Mouse (Mus musculus) forebrain, embryonic 10.5 days (tissue): ENCODE data around the gene Exd1. TPM values are rescaled to one million over a fixed set of nuclear protein-coding genes. Genes with fewer than 3 reads are reported as not detected.

Experiments
- DNase-seq: peaks from one replicate; pipeline ENCODE4 v3.0.0-alpha.2; 2017; ENCODE audit warnings: low spot score; ENCODE audit errors: extremely low spot score
- H3K27ac ChIP-seq: fragments of 300-500 bp; sonication (generic); 2 replicates; pipeline ENCODE4 v1.5.1; 2016; ENCODE audit warnings: mild to moderate bottlenecking
- H3K27me3 ChIP-seq: fragments of 300-500 bp; sonication (generic); 2 replicates; pipeline ENCODE4 v1.6.1; 2016; ENCODE audit warnings: mild to moderate bottlenecking; ENCODE audit not compliant: poor library complexity, severe bottlenecking
- H3K36me3 ChIP-seq: fragments of 300-500 bp; sonication (generic); replicated peaks from 2 replicates; pipeline ENCODE4 v1.6.1; 2016; ENCODE audit warnings: mild to moderate bottlenecking, moderate library complexity
- H3K4me1 ChIP-seq: fragments of 300-500 bp; sonication (generic); 2 replicates; pipeline ENCODE4 v1.6.1; 2016
- H3K4me3 ChIP-seq: fragments of 300-500 bp; sonication (generic); 2 replicates; pipeline ENCODE4 v1.5.1; 2016; ENCODE audit warnings: mild to moderate bottlenecking, moderate library complexity
- H3K9me3 ChIP-seq: fragments of 300-500 bp; sonication (generic); 2 replicates; pipeline ENCODE4 v1.6.1; 2016; ENCODE audit warnings: mild to moderate bottlenecking, moderate library complexity
- WGBS: fragments of 180-500 bp; shearing (Covaris S2); methylation state at CpG from one replicate; pipeline ENCODE4 v1.1.7; 2016; 5-methylcytosine and 5-hydroxymethylcytosine counted together
- polyA plus RNA-seq: library from polyadenylated mRNA; unstranded; fragments of >200 nt; fragmentation: Nextera tagmentation; extraction: Ambion mirVana; gene quantifications from 2 replicates; pipeline ENCODE4 v1.2.1, GENCODE M21; 2016

Gene Exd1
- 0.73 and 0.82 TPM in 2 replicates for polyA plus RNA-seq

- H3K9me3 ChIP-seq, result no peaks in the 10 kb centered on the region
- WGBS, result under 1% methylated on average over 57 of the region's 57 CpGs
These were observed at the start of gene Exd1, which contains the start of gene Chp1 for GRCm38 (mm10) chr2:119547522-119548370. Gene Exd1, minus strand, starts transcription at chr2:119547627. Gene Chp1, plus strand, starts transcription at chr2:119547697.

GRCm38 (mm10) chr2:119596781-119597330 lies 49.4 kb upstream of the Exd1 start:
- 96% methylated on average over 8 of the region's 8 CpGs for WGBS
- no peak overlapping the region for H3K4me3 ChIP-seq
- DNase-seq, result no peak
- H3K4me1 ChIP-seq, result peaks cover 15% of the 10 kb centered on the region
- H3K36me3 ChIP-seq, result peaks cover 60% of the 10 kb centered on the region
- H3K9me3 ChIP-seq, result no peaks in the 10 kb centered on the region
- no peak overlapping the region for H3K27ac ChIP-seq
- H3K27me3 ChIP-seq, result no peaks in the 10 kb centered on the region

More at GRCm38 (mm10) chr2:119547522-119548370, at the start of gene Exd1, which contains the start of gene Chp1:
- peak within 1 kb of the TSS; percentile 79 for H3K4me3 ChIP-seq
- DNase-seq, result peak; percentile 98
- H3K27me3 ChIP-seq, result no peaks in the 10 kb centered on the region
- H3K4me1 ChIP-seq, result peaks cover 27% of the 10 kb centered on the region
- peak within 1 kb of the TSS; percentile 88 for H3K27ac ChIP-seq
- 0 out of 2 replicates have a peak, but pooled peaks cover 3% of the 10 kb centered on the region for H3K36me3 ChIP-seq

GRCm38 (mm10) chr2:119595308-119595707 lies 47.9 kb upstream of the Exd1 start:
- Histone ChIP-seq H3K4me1 (peaks cover 15% of the 10 kb centered on the region), H3K27me3 (no peaks in the 10 kb centered on the region), H3K9me3 (no peaks in the 10 kb centered on the region), H3K36me3 (peaks cover 50% of the 10 kb centered on the region), H3K27ac (peak overlapping the region; percentile 97), H3K4me3 (peak overlapping the region; percentile 67)
- DNase-seq, result no peak
- 76% methylated on average over 4 of the region's 4 CpGs for WGBS

- peak overlapping the region; percentile 67 for H3K4me3 ChIP-seq
- under 1% methylated on average over 61 of the region's 61 CpGs for WGBS
- peak overlapping the region; percentile 97 for H3K27ac ChIP-seq
- peak; percentile 94 for DNase-seq
- peaks cover 15% of the 10 kb centered on the region for H3K4me1 ChIP-seq
- no peaks in the 10 kb centered on the region for H3K9me3 ChIP-seq
- H3K36me3 ChIP-seq, result peaks cover 41% of the 10 kb centered on the region
- no peaks in the 10 kb centered on the region for H3K27me3 ChIP-seq
These were observed 46.9 kb upstream of the Exd1 start for GRCm38 (mm10) chr2:119594113-119594981.

- peak; percentile 16 for DNase-seq
- no peaks in the 10 kb centered on the region for H3K9me3 ChIP-seq
- peak overlapping the region; percentile 97 for H3K27ac ChIP-seq
- peak overlapping the region; percentile 67 for H3K4me3 ChIP-seq
- peaks cover 15% of the 10 kb centered on the region for H3K4me1 ChIP-seq
- peaks cover 35% of the 10 kb centered on the region for H3K36me3 ChIP-seq
- 14% methylated on average over 7 of the region's 7 CpGs for WGBS
- no peaks in the 10 kb centered on the region for H3K27me3 ChIP-seq
These were observed 46.3 kb upstream of the Exd1 start for GRCm38 (mm10) chr2:119593765-119594112.

- 91% methylated on average over 3 of the region's 3 CpGs for WGBS
- H3K9me3 ChIP-seq, result no peaks in the 10 kb centered on the region
These were observed 43.8 kb upstream of the Exd1 start for GRCm38 (mm10) chr2:119591247-119591646.

GRCm38 (mm10) chr2:119587383-119587782 lies 40.0 kb upstream of the Exd1 start:
- WGBS, result 16% methylated on average over 4 of the region's 4 CpGs
- H3K27me3 ChIP-seq, result no peaks in the 10 kb centered on the region
- H3K4me1 ChIP-seq, result no peaks in the 10 kb centered on the region
- H3K27ac ChIP-seq, result no peak overlapping the region
- no peak overlapping the region for H3K4me3 ChIP-seq
- H3K36me3 ChIP-seq, result peaks cover 10% of the 10 kb centered on the region
- DNase-seq, result peak; percentile 50
- H3K9me3 ChIP-seq, result no peaks in the 10 kb centered on the region

More at GRCm38 (mm10) chr2:119591247-119591646, 43.8 kb upstream of the Exd1 start:
- Histone ChIP-seq H3K4me1 (peaks cover 15% of the 10 kb centered on the region), H3K27ac (no peak overlapping the region), H3K27me3 (no peaks in the 10 kb centered on the region), H3K36me3 (peaks cover 11% of the 10 kb centered on the region), H3K4me3 (no peak overlapping the region)
- DNase-seq, result no peak

- Histone ChIP-seq H3K4me1 (no peaks in the 10 kb centered on the region), H3K36me3 (peaks cover 3% of the 10 kb centered on the region; the same call in 1 of the 2 replicates), H3K9me3 (no peaks in the 10 kb centered on the region), H3K27me3 (no peaks in the 10 kb centered on the region), H3K4me3 (no peak overlapping the region), H3K27ac (no peak overlapping the region)
- 91% methylated on average over 8 of the region's 8 CpGs for WGBS
- DNase-seq, result no peak
These were observed 36.9 kb upstream of the Exd1 start for GRCm38 (mm10) chr2:119584282-119584681.

GRCm38 (mm10) chr2:119583439-119583838 lies 36.0 kb upstream of the Exd1 start:
- Histone ChIP-seq H3K27ac (no peak overlapping the region), H3K27me3 (no peaks in the 10 kb centered on the region), H3K4me1 (no peaks in the 10 kb centered on the region), H3K9me3 (no peaks in the 10 kb centered on the region), H3K4me3 (no peak overlapping the region), H3K36me3 (peaks cover 3% of the 10 kb centered on the region; the same call in 1 of the 2 replicates)
- no peak for DNase-seq
- WGBS, result 72% methylated on average over 2 of the region's 2 CpGs

- H3K27me3 ChIP-seq, result no peaks in the 10 kb centered on the region
- no peak for DNase-seq
- WGBS, result 94% methylated on average over 3 of the region's 3 CpGs
- no peak overlapping the region for H3K4me3 ChIP-seq
- no peaks in the 10 kb centered on the region for H3K4me1 ChIP-seq
- H3K9me3 ChIP-seq, result no peaks in the 10 kb centered on the region
- H3K27ac ChIP-seq, result no peak overlapping the region
- peaks cover 3% of the 10 kb centered on the region; the same call in 1 of the 2 replicates for H3K36me3 ChIP-seq
These were observed 34.1 kb upstream of the Exd1 start for GRCm38 (mm10) chr2:119581571-119581970.

GRCm38 (mm10) chr2:119572471-119572870 lies 25.0 kb upstream of the Exd1 start:
- no peak overlapping the region for H3K27ac ChIP-seq
- H3K9me3 ChIP-seq, result no peaks in the 10 kb centered on the region
- no peaks in the 10 kb centered on the region for H3K4me1 ChIP-seq
- H3K4me3 ChIP-seq, result no peak overlapping the region
- H3K27me3 ChIP-seq, result no peaks in the 10 kb centered on the region
- 94% methylated on average over 1 of the region's 1 CpGs for WGBS
- H3K36me3 ChIP-seq, result peaks cover 27% of the 10 kb centered on the region
- DNase-seq, result no peak

GRCm38 (mm10) chr2:119566182-119566855 lies 18.9 kb upstream of the Exd1 start:
- Histone ChIP-seq H3K27ac (no peak overlapping the region), H3K9me3 (no peaks in the 10 kb centered on the region), H3K27me3 (no peaks in the 10 kb centered on the region), H3K4me3 (no peak overlapping the region), H3K4me1 (no peaks in the 10 kb centered on the region), H3K36me3 (peaks cover 25% of the 10 kb centered on the region)
- 92% methylated on average over 7 of the region's 7 CpGs for WGBS
- no peak for DNase-seq
